Mouse (Mus musculus) heart, postnatal 25 days (tissue): Measurements from ENCODE around the gene Arhgap8. TPM values are rescaled to one million over a fixed set of nuclear protein-coding genes. Genes with fewer than 3 reads are reported as not detected.
A peak's percentile ranks its signal among the peaks of the same experiment; 100 is the strongest.
"Not testable (repeated sequence)": the region's sequence is repeated elsewhere in the genome, so short reads cannot be mapped to it uniquely, and the experiment has no call there.

Experiments used
- DNase-seq: peaks from one replicate; pipeline ENCODE4 v3.0.0; 2022; ENCODE audit warnings: low spot score
- intact Hi-C: fragments of 180-260 bp; cut with DNase I; formaldehyde crosslinking; loops from one replicate; pipeline ENCODE4 v1.15.1; 2025
- total RNA-seq, 2 experiments: library from RNA; stranded (reverse); gene quantifications; 2 replicates each; pipeline ENCODE4 v1.2.3; 2021

The Arhgap8 gene
- total RNA-seq, 2 experiments from 2014 or later: 0.55 to 1.1 TPM

DNA sequence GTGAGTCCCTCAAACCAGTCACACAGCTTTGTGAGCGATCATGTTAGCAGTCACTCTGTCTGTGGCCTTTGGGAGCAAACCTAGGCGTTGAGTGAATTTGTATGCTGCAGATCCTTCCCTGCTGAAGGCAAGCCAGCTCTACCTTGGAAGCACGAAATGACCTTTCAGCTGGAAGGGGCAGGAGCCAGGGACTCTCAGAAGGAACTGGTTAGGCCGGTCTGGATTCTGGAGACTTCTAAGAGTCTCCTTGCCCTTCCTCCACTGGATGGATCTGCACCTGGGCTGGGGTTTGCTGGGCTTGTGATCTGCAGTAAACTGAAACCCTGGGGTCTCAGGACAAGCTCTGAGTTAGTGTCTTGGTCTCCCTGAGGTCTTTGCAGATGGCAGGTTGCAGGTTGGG lies 4.3 kb downstream of the Arhgap8 start:
- intact Hi-C loops: no loop called here
- DNase-seq: no peak

DNA sequence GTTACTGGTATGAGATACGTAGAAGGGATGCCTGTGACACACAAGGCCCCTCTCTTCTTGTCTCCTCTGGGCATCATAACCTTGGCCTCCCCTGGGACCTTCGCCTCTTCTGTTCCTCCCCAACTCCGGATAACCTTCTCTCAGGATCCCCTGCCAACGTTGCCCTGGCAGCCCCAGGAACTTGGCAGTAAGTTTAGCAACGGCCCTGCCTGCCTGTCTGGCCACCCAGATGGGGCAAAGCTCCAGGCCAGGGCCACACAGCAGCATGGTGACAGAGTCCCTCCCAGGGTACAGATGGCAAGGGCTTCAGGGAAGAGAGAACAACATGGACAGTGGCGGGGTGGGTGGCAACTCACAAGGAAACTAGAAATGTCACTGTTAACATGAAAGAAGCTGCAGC lies 9.8 kb downstream of the Arhgap8 start:
- no peak for DNase-seq
- intact Hi-C loops: no loop called here

DNA sequence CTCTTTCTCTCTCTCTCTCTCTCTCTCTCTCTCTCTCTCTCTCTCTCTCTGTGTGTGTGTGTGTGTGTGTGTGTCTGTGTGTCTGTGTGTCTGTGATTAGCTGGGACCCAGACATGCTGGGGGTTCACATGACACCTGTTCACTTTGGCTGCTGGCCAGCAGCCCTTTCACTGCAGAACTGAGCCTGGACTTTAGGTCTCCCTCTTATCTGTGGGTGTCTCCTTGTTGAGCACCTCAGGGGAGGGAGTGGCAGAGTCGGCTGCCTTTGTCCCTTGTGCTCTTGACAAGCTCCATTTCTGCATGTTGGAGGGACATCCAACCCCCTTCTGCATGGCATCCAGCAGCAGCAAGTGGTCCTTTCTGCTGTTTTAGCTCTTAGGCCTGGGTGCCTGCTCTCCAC lies 11.0 kb downstream of the Arhgap8 start:
- intact Hi-C loops: no loop called here
- no peak for DNase-seq

DNA sequence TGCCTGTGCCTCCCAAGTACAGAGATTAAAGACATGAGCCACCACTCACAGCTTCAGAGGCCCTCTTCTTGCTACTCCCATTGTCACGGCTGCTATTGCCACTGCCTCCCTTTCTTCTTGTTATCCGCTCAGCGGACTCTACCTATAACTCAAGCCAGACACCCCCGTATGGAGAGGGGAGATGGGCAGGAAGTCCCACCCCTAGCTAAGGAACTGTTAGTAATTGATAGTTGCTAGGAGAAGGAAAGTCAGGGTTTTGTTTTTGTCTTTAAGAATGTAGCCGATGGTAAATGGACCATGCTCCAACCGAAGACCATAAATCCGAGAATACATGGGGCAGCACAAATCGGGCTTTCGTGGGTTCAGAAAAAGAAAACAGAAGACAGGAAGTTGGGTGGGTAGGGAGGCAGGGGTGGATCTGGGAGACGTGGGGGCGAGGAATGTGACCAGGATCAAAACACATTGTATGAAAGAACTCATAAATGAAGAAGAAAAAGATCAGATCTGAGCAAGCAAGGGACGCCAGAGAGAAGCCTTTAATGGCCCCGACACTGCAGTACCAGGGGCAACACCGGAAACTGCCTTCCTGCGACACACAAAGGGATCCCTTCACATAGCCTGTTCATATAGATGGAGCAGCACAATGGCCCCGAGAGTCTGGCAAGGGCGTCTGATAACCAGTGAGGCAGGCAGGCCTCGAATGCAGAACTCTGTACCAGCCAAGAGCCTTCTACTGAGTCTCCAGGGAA lies 12.0 kb downstream of the Arhgap8 start:
- intact Hi-C loops: no loop called here
- no peak for DNase-seq

DNA sequence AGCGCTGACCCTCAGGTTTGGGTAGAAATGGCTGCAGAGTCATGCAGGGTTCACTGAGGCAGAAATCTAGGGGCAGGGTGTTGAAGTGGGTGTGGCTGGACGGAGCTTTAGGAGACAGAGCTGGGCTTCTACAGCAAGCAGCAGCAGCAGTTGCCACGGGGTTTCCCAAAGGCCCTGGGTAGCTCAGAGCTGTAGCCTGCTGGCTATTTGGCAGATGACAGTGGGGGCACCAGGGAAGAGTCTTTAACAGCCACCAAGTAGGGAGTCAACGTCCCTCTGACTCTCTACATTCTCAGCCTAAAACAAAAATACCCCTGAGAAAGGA lies 12.5 kb downstream of the Arhgap8 start:
- DNase-seq: no peak
- intact Hi-C loops: no loop called here

DNA sequence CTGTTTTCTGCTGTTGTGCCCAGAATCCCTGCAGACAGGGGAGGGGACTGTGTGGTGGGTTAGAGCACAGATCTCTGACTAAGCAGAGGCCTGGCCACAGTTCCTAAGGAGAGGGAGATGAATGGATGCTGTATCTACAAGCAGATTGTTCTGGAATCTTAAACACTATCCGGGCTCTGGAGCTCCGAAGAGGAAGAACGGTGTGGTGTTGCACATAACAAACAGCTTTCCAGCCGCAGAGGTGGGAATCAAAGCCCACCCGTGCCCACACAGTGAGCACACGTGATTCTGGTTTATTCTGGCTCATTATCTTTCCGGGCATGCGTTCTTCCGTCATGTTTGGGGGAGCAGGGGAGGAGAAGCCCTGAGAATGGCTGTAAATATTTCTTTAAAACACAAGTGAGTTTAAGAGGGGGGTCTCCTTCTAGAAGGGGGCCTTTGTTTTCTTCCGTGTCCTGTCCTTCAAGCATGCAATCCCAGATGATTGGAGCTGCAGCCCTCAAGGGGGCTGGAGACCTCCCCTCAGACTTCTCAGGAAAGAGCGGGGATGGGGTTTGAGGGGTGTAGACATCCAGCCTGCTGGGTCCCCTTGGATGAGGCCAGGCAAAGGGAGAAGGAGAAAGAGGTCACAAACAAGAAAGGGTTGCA lies 16.6 kb downstream of the Arhgap8 start:
- intact Hi-C loops: no loop called here

DNA sequence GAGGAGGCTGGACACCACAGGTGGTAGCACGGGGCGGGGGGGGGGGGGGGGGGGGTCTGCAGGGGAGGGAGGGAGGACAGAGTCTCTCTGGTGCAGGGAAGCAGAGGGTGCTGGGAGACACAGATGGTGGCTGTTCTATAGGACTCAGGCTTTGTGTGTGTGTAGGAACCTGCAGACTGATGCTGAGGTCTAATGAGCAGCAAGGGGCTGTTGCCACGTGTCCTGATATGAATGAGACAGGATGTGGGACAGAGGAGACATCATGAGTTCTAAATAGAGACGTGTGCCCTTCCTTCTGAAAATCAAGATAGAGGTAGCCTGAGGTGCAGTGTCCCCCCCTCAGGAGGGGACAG lies 17.1 kb downstream of the Arhgap8 start:
- no peak for DNase-seq
- intact Hi-C loops: no loop called here

More for the DNA sequence above, 16.6 kb downstream of the Arhgap8 start:
- no peak for DNase-seq

DNA sequence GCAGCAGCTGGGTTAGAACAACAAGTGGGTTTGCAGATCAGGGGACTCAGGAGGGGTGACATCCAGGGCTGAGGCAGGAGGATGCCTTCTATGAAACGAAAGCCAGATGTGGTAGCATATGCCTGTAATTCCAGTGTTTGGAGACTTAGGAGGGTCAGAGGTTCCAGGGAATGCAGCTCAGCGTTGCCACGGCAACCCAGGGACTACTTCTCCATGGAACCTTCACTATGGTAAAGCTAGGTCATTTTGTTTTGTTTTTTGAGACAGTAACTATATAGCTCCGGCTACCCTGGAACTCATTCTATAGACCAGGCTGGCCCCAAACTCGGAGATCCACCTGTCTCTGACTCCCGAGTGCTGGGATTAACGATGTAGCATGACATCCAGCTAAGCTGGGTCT lies 18.4 kb downstream of the Arhgap8 start:
- intact Hi-C loops: no loop called here
- no peak for DNase-seq

DNA sequence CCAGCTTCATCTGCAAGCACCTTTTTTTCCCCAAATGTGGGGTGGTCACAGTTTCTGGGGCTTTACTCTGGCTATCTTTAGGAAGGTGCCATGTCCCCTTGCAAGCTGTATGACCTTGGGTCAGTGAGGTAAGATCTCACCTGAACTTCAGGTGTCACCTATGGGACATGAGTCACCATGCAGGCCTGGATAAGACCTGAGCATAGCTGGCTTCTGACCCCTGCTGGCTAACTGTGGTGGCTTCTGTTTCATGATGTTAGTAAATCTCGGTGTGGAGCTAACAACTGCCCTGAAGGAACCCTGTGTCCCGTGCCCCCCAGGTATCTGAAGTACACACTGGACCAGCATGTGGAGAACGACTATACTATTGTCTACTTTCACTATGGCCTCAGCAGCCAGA lies 21.7 kb downstream of the Arhgap8 start:
- intact Hi-C loops: no loop called here
- DNase-seq: no peak

DNA sequence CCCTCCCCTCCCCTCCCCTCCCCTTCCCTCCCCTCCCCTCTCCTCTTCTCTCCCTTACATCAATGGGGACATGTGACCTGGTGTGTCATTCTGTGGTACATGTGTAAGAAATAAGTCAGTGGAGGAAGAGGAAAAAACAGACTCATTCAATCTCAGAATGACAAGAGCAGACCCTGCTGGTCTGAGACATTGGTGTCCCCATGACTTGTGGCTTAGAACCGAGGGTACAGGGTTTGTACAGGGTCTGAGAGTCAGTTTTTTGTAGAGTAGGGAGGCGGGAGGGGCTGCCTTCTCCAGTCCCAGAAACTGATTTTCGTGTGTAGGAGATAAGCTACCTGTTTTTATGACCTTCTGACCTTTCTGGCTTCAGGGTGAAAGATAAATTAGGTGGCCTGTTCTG lies 23.5 kb downstream of the Arhgap8 start:
- intact Hi-C loops: no loop called here
- no peak for DNase-seq

DNA sequence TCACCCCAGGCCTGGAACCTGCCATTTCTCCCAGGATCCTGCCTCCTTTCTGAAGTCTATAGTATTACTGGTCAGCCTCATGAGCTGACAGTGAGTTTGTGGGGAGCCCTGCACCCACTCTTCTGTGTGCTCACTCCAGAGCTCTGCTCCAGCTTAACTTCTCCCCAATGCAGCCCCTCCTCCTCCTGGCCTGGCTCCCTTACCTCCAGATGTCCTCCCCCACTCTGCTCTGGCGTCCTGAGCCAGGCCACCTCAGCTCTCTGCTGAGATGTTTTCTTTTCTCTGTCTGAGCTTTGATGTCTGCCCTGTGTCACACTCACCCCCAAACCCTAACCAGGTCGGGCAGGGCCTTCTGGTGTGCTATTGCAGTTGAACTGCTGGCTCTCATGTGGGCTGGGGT lies 24.5 kb downstream of the Arhgap8 start:
- no peak for DNase-seq
- intact Hi-C loops: no loop called here

DNA sequence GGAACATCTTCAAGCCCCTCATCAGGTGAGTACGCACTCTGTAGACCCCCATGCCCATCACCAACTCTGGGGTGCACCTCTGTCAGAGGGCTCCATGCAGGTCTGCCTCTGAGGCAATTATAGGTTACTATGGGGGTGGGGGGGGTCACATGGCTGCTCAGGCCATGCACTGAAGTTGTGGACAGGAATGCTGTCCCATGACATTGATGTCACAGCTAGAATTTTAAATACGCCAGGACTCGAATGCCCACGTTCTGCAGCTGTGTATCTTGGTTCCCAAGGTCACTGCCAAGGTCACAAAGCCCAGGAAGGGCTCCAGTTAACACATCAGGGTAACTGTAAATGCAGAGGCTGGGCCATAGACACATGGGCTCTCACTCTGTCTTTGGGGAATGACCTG lies 26.0 kb downstream of the Arhgap8 start:
- intact Hi-C loops: no loop called here
- no peak for DNase-seq

DNA sequence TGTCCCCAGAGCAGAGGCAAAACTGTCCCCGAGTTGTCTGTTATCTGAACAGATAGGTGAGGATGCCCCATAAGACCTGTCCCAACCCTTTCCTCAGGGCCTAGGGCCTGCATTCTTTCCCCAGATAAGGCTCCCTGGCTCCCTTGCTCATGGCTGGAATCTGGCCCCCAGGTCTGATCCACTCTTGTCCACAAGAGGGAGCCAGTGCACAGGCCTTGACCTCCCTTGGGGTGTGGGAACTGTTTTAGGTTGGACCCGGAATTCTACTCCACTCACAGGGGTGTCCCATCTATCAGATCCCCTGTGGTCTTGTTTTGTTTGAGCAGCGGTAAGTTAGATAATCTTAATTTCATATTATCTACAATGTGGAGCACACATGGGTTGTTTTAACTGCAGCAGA lies 35.1 kb downstream of the Arhgap8 start:
- DNase-seq: peak; percentile 47
- intact Hi-C loops: loop anchor here (5.0 kb wide), 4 partner anchors 78 to 242 kb away; no protein-coding TSS in a partner anchor

DNA sequence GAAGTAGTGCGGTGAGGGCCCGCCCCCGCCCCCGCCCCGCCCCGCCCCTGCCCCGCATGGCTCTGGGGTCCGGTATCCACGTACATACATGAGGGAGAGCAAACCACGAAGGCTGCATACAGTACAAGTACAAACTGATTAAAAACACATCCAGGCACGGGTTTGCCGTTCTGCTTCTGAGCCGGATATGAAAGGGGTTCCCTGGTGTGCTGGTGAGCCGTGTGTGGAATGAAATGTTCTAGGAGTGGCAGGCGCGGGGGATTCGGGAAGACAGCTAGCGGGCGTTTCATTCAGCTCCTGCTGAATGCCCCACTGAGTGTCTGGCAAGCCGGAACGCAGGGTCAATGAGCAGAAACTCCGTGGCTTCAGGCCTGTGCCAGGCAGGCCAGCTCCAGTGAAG lies 36.6 kb downstream of the Arhgap8 start:
- no peak for DNase-seq
- intact Hi-C loops: loop anchor here (5.0 kb wide), 4 partner anchors 79 to 241 kb away; no protein-coding TSS in a partner anchor

DNA sequence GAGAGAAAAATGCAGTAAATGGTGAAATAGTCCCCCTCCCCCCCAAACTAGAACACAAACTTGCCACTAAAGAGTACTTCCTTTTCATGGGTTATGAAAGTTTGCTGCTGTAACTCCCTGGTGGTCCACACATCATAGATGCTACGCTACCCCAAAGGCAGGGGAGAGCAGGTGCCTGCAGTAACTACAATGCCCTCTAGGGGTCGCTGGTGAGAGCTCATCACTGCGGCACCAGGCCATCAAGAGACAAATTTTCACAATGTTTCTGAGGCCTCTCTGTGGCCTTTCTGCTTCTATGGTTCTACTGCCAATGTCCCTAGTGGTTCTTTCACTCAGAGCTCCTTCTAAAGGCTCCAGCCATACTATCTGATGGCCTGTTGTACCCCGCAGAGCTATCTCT lies 38.6 kb downstream of the Arhgap8 start:
- no peak for DNase-seq
- intact Hi-C loops: loop anchor here (5.0 kb wide), 4 partner anchors 81 to 239 kb away; no protein-coding TSS in a partner anchor

DNA sequence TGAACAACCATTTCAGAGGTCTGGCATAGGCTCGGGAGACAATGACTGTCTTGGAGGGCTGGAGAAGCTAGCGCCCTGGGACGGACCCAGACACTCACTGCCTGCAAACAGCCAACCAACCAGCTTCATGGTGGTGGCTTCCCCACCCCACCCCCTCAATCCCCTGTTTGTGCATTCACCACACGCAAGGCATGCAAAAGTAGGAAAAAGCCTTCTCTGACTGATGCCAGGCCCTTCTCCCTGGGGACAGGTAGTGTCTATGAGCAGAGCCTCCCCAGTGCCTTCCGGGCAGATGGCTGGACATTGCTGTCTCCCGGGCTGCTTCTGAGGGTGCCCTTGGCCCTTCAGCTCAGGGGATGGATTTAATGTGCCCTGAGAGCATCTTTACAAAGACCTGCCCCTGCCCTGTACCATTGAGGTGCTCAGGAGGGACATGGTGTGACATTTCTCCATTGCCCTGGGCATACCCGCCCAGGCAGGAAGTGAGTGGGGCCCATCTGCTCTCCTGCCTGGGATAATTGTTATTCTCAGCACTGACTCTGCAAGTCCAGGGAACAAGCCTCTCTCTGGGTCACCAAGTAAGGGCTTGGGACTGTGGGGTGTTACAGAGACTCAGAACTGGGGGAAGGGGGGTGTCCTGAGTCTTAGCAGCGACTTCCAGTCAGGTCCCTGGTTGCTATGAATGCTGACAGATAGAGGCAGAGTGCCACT lies 43.0 kb downstream of the Arhgap8 start:
- intact Hi-C loops: no loop called here
- no peak for DNase-seq

DNA sequence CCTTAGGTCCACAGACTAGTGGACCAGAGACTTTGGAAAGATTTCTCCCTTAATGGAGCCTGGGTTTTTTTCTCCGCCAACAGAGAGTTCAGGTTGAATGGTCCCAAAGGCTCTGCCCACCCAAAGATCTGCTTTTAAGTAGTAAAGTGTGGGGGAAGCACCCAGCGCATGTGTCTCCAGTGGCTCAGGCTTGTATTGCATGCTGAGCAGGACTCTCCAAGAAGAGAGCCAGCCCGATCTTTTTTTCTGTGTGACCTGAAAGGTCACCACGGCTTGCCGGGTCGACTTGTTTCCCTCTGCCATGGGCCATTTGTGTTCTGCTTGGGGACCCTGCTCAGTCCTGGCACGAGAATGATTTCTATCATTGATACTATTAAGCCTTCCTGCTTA lies 43.6 kb downstream of the Arhgap8 start:
- intact Hi-C loops: no loop called here
- no peak for DNase-seq

DNA sequence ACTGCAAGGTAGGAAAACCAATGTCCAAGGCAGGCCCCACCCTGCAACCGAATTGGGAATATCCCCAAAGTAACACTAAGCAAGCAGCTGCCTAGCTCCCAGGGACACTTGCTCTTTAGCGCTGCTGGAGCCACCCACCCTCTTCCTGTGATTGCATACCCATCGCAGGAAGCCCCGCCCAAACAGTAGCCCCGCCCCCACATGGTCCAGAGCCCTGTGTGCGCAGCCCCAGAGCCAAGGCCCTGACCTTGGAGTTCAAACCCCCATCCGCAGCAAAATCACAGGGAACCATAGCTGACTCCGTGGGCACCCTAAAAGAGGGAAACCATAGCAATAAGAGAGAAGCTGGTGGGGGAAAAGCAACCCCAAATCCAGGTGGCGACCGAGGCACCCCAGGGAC lies 46.8 kb downstream of the Arhgap8 start:
- intact Hi-C loops: no loop called here
- no peak for DNase-seq

DNA sequence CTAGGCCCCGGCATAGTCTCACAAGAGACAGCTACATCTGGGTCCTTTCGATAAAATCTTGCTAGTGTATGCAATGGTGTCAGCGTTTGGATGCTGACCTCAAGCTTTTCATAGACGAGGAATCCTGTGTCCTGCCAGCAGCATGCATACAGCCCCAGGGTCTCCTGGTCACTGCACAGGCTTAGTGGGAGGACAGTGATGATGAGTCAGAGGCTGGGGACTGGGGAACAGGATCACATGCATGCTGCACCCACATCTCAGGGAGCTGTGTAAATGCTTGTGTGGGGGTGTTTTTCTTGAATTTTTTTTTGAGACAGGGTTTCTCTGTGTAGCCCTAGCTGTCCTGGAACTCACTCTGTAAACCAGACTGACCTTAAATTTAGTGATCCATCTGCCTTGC lies 48.7 kb downstream of the Arhgap8 start:
- intact Hi-C loops, DNase-seq: not testable (repeated sequence)

DNA sequence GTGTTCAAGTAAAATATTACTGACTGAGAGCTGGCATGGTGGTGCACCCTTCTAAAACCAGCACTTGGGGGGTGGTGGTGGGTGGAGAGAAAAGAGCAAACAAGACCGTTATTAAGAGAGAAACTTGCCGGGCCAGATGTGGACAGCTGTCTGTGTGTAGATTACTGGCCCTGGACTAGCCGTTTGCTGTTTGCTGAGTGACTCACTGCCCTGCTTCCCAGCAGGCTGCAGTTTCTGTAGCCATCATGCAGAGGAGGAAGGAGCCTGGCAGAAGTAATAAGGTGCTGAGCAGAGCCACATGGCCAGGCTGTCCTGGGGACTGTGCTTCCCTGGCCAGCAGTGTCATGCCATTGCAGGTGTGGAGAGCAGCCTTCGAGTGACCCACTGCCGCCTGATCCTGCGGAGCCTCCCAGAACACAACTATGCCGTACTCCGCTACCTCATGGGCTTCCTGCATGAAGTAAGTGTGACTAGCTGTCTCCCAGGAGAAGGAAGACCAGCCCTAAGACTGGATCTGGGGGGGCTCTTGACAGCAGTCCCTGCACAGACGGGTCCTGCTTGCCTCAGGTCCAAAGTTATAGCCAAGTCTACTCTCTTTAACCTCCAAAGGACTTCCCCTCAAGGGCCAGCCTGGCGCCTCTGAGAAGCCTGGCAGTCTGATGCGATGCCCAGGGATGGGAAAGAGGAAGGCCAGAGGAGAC lies 49.9 kb downstream of the Arhgap8 start:
- intact Hi-C loops: no loop called here
- DNase-seq: peak; percentile 25
